Mouse (Mus musculus) CH12.LX (cell line): Measurements from ENCODE around the gene Serpine1.

Experiments
- CTCF ChIP-seq, 2 experiments: IDR thresholded peaks in 1 of 2; conservative IDR thresholded peaks in 1 of 2; 2 replicates each; pipeline ENCODE4 v1.5.1; 2011 to 2012; ENCODE audit warnings: low read depth in 2 of 2, low read length in 2 of 2, improper control_type of control experiment in 1 of 2, inconsistent platforms in 1 of 2, mild to moderate bottlenecking in 1 of 2, moderate library complexity in 1 of 2
- EP300 ChIP-seq: IDR thresholded peaks from 2 replicates; pipeline ENCODE4 v1.6.1; 2011; ENCODE audit warnings: low read length, improper control_type of control experiment
- KAT2A ChIP-seq: IDR thresholded peaks from 2 replicates; pipeline ENCODE4 v1.6.1; 2012; ENCODE audit warnings: low read length, improper control_type of control experiment, inconsistent platforms; ENCODE audit not compliant: insufficient replicate concordance
- POLR2AphosphoS2 ChIP-seq: IDR thresholded peaks from 2 replicates; pipeline ENCODE4 v1.6.1; 2011; ENCODE audit warnings: low read depth, low read length, improper control_type of control experiment
- SMC3 ChIP-seq: IDR thresholded peaks from 2 replicates; pipeline ENCODE4 v1.6.1; 2011; ENCODE audit warnings: low read depth, low read length, improper control_type of control experiment
- ZKSCAN1 ChIP-seq: IDR thresholded peaks from 2 replicates; pipeline ENCODE4 v1.6.1; 2012; ENCODE audit warnings: low read depth, inconsistent platforms, low read length, improper control_type of control experiment, borderline replicate concordance
- ZMIZ1 ChIP-seq: IDR thresholded peaks from 2 replicates; pipeline ENCODE4 v1.6.1; 2012; ENCODE audit warnings: low read depth, mild to moderate bottlenecking, inconsistent platforms, low read length, improper control_type of control experiment

DNA sequence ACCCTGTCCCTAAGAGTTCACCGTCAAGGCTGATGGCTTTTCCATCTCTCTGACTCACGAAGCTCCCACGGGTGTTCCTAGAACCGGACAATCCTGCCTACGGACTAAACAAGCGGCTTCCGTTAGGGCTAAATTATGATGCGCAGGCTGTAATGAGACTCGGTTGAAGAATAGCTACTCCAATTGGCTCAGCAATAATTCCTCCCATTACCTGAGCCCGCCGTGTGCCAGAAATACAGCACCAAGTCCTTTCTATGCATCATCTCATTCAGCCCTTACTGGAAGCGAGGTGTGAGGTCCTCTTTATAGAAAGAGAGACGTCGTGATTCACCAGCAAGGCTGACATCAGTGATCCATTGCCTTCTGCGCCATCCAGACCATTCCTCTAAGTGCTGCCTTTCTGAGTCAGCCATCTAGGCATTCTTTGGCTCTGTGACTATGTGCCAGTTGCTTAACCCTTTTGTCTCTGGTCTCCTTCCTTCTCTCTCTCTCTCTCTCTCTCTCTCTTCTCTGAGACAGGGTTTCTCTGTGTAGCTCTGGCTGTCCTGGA is 59.6 kb downstream of the Serpine1 start:
- TF ChIP-seq SMC3 (no peak), ZKSCAN1 (no peak), EP300 (no peak), CTCF (conservative IDR thresholded peaks at IDR 0.05 in 1 of 2, IDR thresholded peaks at IDR 0.05 in 1 of 2; ENCODE audit: low read depth in 2 of 2, low read length in 2 of 2) (no peak), POLR2AphosphoS2 (no peak), KAT2A (no peak), ZMIZ1 (no peak)
